Mouse (Mus musculus) frontal cortex, adult (tissue): ENCODE data around the gene Sorbs1.

Experiments
- ATAC-seq: cut with Nextera tagmentation; 2 replicates; pipeline ENCODE4 v1.9.2; 2017; ENCODE audit warnings: mild to moderate bottlenecking, moderate library complexity, mixed read lengths; ENCODE audit not compliant: low TSS enrichment

Sorbs1 gene

DNA sequence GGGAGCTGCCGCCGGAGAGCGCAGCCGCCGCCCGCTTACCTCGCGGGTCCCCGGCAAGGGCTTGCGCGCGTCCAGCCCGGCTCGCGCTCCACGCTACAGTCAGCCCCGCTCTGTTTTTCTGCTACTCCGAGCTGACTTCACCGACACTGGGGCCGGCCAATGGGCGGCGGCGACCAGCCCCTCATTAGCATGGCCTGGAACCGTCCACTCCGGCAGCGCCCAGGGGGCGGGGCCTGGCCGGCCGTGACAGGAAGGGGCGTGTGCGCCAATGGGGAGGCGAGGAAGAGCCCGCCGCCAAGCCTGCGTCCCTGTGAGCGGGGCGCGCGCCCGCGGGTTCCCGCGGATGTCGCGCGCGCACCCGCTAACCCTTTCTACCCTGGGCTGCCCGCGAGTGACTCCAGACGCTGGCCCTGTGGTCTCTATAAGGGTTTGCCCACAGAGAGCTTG is at the start of gene Sorbs1:
Sorbs1 (minus strand) TSS at position 148 of the 447 bp plus-strand sequence.
- peak; percentile 87 for ATAC-seq

DNA sequence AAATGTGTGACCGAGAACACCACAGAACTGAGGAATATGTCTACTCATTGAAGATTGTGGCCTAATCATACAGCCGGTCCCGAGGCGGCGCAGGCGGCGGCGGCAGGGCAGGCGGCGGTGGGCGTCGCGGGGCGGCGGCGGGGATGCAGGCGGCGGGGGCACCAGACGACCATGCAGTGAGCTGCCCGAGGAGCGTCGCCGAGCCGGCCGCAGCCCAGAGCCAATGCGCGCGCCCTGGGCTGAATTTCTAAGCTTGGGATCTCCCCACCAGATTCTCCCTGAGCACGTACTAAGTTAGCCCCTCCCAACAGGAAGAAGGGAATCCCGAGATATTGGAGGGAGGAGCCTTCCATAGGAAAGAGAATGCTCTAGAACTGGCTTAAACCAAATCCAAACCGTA is 47.9 kb upstream of the Sorbs1 start:
- 0 out of 2 replicates have a peak, but pooled peaks have one; percentile 64 for ATAC-seq

DNA sequence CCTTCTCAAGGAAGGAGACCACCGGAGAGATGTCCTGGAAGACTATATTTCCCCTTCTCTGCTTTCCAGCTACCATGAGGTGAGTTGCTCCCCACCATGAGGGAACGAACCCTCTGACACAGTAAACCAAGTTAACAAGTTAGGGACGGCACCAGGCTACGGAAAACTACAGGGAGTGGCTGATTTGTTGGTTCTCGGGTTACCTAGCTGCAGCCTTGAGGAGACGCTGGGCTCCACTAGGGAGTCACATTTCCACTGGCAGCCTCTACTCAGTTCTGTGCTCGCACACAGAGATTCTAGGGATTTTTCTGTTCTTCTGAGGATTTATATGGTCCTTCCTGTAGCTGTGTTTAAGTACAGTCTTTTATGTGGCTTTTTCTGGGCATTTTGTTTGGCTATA is 42.5 kb upstream of the Sorbs1 start:
- no peak for ATAC-seq

GRCm38 (mm10) chr19:40555136-40555535 is 41.6 kb upstream of the Sorbs1 start:
- no peak for ATAC-seq

DNA sequence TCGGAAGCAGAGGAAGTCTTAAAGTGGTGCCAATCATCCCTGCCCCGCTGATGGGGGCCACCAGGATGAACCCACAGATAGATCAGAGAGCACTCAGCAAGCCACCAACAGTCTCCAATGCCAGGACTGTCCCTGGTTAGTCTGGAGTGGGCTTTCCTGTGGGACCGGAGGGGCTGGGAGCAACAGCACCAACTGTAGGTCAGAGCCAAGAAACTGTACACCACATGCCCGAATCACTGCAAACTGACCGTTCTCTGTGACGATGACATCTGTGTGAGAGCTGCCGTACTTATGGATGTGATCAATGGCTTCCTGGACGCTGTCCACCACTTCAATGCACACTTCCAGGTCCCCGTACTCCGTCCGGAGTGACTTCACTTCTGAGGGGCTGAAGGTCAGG is 40.8 kb upstream of the Sorbs1 start:
- ATAC-seq, result no peak

DNA sequence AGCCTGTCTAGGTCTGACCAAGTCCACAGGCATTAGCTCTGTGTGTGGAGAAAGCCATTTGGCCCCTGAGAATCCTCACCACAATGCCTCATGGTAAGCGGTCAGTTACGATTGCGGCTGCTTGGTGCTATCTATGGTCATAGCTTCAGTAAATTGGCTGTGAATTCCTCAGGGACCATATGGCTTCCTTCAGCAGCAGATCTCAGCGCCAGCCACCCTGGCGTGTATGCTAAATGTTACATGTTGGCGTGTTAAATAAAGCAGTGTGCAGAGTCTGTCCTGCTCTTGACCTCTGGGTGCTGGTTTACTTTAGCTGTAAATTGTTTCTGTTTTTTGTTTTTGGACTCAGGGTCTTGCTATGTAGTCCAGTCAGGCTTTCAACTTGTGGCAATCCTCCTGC is 40.3 kb upstream of the Sorbs1 start:
- peak; percentile 74 for ATAC-seq

DNA sequence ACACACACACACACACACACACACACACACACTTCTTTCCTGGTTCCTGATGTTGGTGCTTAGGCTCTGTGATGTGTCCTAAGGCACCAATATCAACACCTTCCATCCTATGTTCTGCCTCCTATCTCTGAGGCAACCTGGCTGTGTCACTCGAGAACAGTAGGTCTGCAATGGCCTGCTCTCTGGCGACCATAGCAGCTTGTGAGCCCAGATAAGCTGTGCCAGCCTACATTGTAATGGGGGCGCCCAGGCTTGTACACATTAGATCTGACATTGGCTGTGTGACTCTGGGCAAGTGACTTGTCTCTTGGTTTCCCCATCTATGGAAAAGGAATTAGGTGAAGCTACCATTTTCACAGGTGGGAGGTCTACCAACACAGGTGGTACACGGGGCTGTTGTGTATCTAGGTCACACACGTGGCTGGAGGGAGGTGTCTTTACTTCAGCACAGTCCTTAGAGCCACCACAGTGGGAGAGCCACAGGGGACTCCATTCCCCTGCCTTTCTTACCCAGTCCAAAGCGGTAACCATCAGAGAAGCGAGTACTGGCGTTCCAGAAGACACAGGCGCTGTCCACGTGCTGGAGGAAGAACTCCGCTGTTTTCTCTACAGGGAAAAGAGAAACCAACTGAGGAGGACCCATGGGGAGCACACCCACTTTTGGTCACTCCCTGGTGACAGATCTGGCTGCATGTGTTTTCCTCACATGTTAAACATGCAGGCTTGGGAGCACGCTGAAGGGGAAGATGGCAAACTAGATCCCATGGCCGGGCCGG is 39.6 kb upstream of the Sorbs1 start:
- ATAC-seq, result no peak

DNA sequence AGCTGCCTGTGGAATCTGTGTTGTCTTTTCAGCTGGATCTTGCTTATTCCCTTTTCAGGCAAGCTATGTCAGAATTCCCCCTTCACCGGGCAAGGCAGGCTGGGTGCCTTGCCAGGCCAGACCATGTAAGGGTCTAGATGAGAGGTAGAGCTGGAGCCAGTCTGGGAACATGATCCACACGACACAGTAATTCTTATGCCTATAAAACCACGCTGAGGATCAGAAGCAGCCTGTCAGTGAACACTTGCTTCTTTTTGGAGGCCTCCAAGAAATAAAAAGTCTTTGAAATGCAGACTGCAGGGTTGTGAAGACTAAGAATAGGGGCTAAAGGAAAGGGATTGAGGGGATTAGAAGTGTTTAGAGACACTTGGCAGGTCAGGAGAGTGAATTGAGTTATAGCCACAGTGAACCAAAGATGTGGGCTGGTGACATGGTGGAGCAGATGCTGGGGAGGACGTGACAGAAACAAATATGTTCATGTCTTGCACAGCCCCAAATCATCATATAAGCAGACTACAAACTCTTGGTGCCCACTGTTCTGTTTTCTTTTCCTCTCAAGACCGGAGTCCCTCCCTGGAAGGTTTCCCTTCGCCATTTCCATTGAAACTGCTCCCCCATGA is 36.0 kb upstream of the Sorbs1 start:
- ATAC-seq, result peak; percentile 42; the same call in 1 of the 2 replicates

DNA sequence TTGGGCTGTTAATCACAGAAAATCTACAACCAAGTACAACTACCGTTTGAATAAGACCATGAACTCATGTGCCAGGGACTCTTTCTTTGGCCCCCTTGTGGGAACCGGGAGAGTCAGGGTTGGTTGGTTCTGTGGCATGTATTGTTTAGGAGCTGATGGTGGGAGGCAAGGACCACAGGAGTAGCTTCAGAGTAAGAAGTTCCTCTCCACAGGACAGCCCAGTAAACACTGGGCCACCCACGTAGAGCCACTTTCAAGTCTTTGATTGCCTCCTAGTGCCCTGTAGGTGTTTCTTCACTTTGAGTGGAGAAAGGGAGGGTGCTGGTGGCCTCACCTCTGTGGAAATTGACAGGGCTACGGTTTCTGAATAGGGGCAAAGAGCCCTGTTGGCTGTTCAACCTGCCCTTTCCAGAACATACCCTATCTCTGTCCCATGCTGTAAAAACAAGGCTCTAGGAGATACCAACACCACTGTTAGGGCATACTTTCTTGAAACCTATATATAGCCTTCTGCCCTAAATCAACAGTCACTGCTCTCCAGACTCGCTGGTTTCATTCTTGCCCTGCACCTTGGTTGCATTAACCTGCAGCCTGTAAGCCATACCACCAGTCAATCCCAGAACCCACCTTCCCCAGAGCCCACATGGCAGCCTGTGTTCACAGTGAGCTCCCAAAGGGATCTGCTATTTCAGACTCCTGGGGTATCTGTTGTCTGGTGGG is 35.4 kb upstream of the Sorbs1 start:
- no peak for ATAC-seq

DNA sequence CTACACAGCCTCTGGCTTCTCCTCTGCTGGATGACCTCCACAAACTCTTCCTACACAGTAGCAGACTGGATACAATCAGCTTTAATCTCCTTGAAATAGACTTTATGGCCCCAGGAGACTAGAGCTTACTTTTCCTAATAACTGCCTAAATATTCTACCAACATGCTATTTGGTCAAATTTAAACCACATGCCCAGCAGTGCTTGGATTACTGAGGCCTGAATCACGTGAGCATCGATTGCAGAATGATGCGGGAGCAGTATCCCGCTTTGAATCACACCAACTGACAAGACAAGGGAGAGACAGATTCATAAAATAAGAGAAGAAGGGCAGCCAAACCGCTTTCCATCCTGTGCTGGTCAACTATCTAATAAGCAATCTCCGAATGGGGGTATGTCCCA is 34.8 kb upstream of the Sorbs1 start:
- ATAC-seq, result no peak

DNA sequence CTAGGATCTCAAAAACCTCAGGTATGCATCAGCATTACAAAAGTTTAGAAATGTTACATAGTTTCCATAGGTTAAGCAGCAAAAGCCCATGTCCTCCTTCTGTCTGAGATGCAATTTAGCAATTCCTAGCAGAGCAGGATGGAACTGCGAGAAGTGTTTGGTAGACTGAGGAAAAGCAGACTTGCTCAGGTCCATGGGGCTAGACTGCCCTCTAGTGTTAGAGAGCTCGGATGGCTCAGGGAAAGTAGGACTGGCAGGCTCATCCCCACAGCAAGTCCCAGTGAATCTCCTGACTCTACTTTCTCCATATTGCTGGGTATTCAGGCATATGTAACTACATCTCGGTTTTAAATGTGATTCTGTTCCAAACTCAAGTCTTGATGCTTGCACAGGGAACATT is 31.3 kb upstream of the Sorbs1 start:
- ATAC-seq, result peak; percentile 94

DNA sequence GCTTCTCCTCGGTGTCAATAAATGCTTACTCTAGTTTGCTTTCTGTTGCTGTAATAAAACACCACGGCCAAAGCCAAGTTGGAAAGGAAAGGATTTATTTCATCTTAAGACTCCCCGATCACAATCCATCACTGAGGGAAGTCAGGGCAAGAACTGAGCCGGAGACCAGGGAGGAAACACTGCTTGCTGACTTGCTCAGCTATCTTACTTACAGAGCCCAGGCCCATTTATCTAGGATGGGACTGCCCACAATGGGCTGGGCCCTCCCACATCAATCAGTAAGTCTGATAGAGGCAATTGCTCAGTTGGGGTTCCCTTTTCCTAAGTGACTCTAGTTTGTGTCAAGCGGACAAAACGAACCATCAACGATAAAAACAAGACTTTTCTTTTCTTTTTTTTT is 29.2 kb upstream of the Sorbs1 start:
- ATAC-seq, result no peak

DNA sequence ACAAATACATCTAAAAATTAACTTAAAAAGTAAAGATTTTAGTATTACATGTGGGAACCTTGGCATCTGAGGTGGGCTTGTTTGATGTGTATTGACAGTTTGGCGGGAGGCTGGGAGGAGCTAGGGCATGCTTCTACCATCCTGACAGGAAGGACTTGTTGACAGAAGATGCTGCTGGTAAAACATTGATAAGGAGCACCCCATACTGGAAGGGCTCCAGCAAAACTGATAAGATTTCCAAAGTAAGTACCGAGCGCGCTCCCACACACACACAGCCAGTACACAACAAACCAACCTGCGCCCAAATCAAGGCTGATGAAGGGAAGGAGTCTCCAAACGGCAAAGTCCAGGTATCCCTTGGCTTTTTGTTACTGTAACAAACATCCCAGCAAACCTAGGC is 22.9 kb upstream of the Sorbs1 start:
- no peak for ATAC-seq

DNA sequence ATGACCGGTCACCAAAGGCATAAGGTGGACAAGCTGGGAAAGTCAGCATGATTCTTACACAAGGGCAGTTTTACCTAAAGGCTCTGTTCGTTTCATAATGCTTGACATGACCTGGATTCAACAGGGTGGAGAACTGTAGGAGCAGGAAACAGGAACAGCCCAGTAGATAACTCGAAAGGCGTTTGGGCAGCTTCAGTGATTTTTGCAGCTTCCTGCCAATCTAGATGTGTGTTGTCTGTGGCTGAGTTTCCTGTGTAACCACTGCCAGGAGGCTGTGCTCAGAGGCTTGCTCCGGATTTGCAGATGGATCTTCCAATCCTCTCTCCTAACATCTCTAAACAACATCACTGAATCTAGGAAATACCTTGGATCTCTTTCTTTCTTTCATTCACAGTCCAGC is 18.9 kb upstream of the Sorbs1 start:
- no peak for ATAC-seq

- no peak for ATAC-seq
Observed at GRCm38 (mm10) chr19:40530323-40530722, 16.7 kb upstream of the Sorbs1 start.

GRCm38 (mm10) chr19:40528254-40528653 is 14.7 kb upstream of the Sorbs1 start:
- no peak for ATAC-seq

DNA sequence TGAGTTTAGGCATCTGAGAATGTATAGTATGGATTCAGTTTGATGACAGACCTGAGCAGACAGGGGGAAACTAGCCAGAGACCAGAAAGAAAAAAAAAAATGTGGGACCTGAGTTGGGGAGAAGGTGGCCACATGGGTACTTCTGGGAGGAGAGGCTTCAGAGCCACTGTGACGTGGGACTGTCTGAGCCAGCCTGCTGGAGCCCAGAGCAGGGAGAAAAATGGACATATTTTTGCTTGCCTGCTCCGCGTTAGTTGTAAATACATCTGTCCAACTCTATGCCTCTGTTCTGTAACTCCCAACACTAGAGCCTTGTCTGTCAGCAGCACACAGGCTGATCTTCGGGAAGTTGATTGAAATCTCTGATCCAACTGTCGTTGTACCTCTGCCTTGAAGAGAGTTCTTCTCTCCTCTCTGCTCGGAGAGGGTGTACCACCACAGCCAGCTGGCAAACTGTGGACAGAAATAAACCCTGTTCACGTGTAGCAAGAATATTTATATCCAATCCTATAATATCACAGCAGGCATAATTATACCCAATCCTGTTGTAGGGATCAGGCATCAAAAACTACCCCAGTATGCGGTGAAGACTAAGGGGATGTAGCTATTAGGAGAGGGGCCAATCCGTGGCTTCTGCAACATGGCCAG is 12.9 kb upstream of the Sorbs1 start:
- peak; percentile 86 for ATAC-seq

DNA sequence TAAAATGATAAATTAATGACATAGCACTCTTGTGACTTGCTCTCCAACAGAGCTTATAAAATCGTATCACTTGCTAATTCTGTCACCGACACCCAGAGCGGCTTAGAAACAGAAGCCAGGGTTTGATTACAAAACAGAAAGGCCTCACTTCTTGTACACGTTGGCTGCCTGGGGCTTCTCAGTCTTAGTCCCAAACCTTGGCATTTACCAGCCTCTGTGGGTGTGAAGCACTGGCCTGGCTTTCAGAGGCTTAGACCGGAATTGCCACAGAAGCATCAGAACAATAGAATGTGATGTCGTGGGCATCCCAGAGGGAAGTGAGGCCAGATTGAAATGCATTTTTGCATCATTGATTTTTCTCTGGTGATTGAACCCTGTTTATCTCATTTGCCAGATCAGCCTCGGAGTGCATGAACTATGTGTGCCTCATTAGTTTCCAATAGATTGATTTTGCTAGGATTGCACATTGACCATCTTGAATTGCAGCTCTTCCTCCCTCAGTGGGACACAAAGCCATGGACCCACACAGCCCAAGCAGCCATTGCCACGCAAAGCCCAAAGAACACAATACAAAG is 9.9 kb upstream of the Sorbs1 start:
- no peak for ATAC-seq

DNA sequence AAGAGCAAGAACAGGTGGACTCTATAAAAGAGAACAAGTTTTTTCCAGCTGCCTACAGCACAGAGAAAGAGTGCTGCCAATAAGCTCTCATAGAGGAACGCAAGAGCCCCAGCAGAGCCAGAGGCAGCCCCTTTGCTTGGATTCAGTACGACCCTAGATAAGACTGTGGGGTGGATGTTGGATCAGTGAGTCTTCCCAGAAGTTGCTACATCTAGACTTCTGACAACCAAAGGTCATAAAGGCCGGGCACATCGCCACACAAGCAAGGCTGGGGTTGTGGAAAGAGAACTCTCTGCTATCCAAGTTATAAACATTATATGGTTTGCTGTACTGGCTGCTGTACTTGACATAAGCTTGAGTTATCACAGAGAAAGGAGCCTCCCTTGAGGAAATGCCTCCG is 6.8 kb upstream of the Sorbs1 start:
- no peak for ATAC-seq

GRCm38 (mm10) chr19:40518706-40519105 is 5.1 kb upstream of the Sorbs1 start:
- no peak for ATAC-seq

- ATAC-seq, result no peak
Observed at GRCm38 (mm10) chr19:40515596-40515995, 2.0 kb upstream of the Sorbs1 start.

DNA sequence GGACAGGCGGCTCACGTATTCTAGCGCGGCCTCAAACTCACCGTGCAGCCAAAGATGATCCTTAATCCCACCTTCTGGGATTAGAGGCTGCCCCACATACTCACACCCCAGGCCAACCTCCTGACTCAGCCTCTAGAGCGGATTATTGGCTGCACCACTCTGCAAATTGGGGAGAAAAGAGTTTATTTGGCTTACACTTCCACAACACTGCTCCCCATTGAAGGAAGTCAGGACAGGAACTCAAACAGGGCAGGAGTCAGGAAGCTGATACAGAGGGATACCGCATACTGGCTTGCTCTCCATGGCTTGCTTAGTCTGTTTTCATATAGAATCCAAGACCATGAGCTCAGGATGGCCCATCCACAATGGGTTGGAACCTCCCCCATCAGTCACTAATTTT is 797 bp upstream of the Sorbs1 start:
- ATAC-seq, result no peak
